Mouse (Mus musculus) myocyte (in vitro differentiated cells): ENCODE data around the gene Rpusd4.

Source experiments
- CEBPB ChIP-seq: IDR thresholded peaks from 2 replicates; pipeline ENCODE4 v1.6.1; 2011; ENCODE audit warnings: mild to moderate bottlenecking, moderate library complexity; ENCODE audit not compliant: poor library complexity, insufficient read depth, severe bottlenecking
- MAX ChIP-seq: IDR thresholded peaks from one replicate; pipeline ENCODE4 v1.6.1; 2011; ENCODE audit warnings: low read depth, mild to moderate bottlenecking, control low read depth
- MYOD1 ChIP-seq, 3 experiments: IDR thresholded peaks; one replicate each; pipeline ENCODE4 v1.6.1; 2011; ENCODE audit warnings: control low read depth in 2 of 3, low read depth in 2 of 3, mild to moderate bottlenecking in 2 of 3, moderate library complexity in 1 of 3; ENCODE audit not compliant: insufficient read length in 2 of 3, control insufficient read depth in 1 of 3
- MYOG ChIP-seq, 3 experiments: IDR thresholded peaks; one replicate each; pipeline ENCODE4 v1.6.1; 2011; ENCODE audit warnings: control low read depth in 2 of 3, low read depth in 2 of 3, mild to moderate bottlenecking in 2 of 3; ENCODE audit not compliant: insufficient read length in 2 of 3, control insufficient read depth in 1 of 3, insufficient read depth in 1 of 3
- POLR2A ChIP-seq: IDR thresholded peaks from one replicate; pipeline ENCODE4 v1.6.1; 2011; ENCODE audit warnings: low read depth, mild to moderate bottlenecking, control low read depth, moderate library complexity; ENCODE audit not compliant: insufficient read length
- POLR2AphosphoS2 ChIP-seq: IDR thresholded peaks from one replicate; pipeline ENCODE4 v1.6.1; 2011; ENCODE audit warnings: low read depth, control low read depth; ENCODE audit not compliant: insufficient read length
- TCF12 ChIP-seq: IDR thresholded peaks from one replicate; pipeline ENCODE4 v1.6.1; 2011; ENCODE audit warnings: mild to moderate bottlenecking, control low read depth; ENCODE audit not compliant: poor library complexity, insufficient read depth, severe bottlenecking
- TCF3 ChIP-seq: IDR thresholded peaks from one replicate; pipeline ENCODE4 v1.6.1; 2011; ENCODE audit warnings: low read depth, control low read depth; ENCODE audit not compliant: insufficient read length
- USF1 ChIP-seq: IDR thresholded peaks from one replicate; pipeline ENCODE4 v1.6.1; 2011; ENCODE audit warnings: low read depth, mild to moderate bottlenecking, control low read depth, moderate library complexity

DNA sequence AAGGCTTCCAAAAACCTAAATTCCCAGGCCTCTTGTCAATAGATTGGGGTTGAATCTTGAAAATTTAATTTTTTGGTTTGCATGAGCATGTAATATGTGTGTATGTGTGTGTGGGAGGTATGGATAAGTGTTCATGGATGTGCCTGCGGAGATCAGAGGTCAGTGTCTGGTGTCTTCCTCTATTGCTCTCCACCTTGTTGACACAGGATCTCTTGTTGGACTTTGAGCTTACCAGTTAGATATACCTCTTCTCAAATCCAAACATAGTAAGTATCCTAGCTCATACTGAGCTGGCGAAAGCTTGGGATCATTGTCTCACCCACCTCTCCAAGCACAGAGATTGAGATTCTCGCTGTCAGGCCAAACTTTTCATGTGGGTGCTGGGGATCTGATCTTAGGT is 22.8 kb downstream of the Rpusd4 start:
- TF ChIP-seq POLR2A (no peak), POLR2AphosphoS2 (no peak), CEBPB (no peak), MAX (no peak), TCF3 (no peak), USF1 (no peak), MYOD1 (IDR thresholded peaks at IDR 0.05; ENCODE audit: control insufficient read depth in 1 of 3, insufficient read length in 2 of 3, low read depth in 2 of 3) (no peak), MYOG (IDR thresholded peaks at IDR 0.05; ENCODE audit: control insufficient read depth in 1 of 3, insufficient read depth in 1 of 3, insufficient read length in 2 of 3, low read depth in 2 of 3) (no peak), TCF12 (no peak)
